Mouse (Mus musculus): ENCODE data around the gene Pde1c.

DNA sequence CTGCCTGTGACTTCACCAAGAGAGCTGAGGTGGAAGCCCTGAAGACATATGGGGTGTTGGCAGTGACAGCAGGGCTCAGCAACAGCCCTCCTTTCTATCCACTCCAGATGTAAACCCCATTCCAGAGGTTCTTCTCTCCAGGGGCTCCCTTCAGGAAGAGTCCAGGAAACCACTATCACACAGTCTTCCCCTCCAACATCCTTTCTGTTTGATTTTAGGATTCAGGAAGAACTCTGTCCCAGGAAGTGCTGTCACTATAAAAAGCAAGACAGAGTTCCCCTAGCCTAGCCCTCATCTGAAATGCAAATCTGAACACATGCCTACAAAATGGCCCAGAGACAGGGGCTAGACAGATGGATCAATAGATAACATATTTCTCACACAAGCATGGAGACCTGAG lies 201.6 kb downstream of the Pde1c start:
- no peak for TF ChIP-seq POLR2A (IDR thresholded peaks at IDR 0.05; ENCODE audit: borderline replicate concordance, extremely low read depth, insufficient read depth, insufficient read length, poor library complexity, severe bottlenecking)
- no peak for TF ChIP-seq CTCF (IDR thresholded peaks at IDR 0.05; ENCODE audit: borderline replicate concordance, extremely low read depth, insufficient read depth, insufficient read length)

All from brain, embryonic 14.5 days (tissue).